Comparison of ENCODE assay signal across 24 mouse cellular contexts in genomic region chr4:150448433-150448832, GRCm38 (mm10).
DNase-seq lines count a peak whose midpoint lies in the region; ATAC-seq lines count a peak whose summit lies in the region.
"Had no signal": no experiment of that assay in that cellular context is flagged by ENCODE, and none has a peak within 500 bp of the region (broad histone marks: within the 10 kb centered on the region; RNA-seq: fewer than 3 reads in every experiment).

No protein-coding gene starts in this region.

- H3K9ac ChIP-seq in heart, embryonic 12.5 days = no peak overlapping the region
- H3K9ac ChIP-seq in hindbrain, embryonic 14.5 days = no peak overlapping the region
- no peak overlapping the region for H3K9ac ChIP-seq in liver, embryonic 16.5 days (ENCODE audit: low read depth, low read length)
- H3K9ac ChIP-seq in liver, embryonic 11.5 days (ENCODE audit: low read depth, low read length) = no peak overlapping the region
- H3K9ac ChIP-seq: hindbrain, embryonic 15.5 days; lung, embryonic 14.5 days had no signal

- no peaks in the 10 kb centered on the region for H3K9me3 ChIP-seq in heart, embryonic 12.5 days (replicated peaks)
- H3K9me3 ChIP-seq in hindbrain, embryonic 14.5 days (ENCODE audit: control insufficient read depth, low read length) = no peaks in the 10 kb centered on the region
- H3K9me3 ChIP-seq in hindbrain, embryonic 10.5 days = no peaks in the 10 kb centered on the region
- H3K9me3 ChIP-seq in liver, embryonic 16.5 days (replicated peaks; ENCODE audit: control insufficient read depth, low read length) = no peaks in the 10 kb centered on the region
- no peaks in the 10 kb centered on the region for H3K9me3 ChIP-seq in liver, embryonic 11.5 days (ENCODE audit: control insufficient read depth, low read length)
- H3K9me3 ChIP-seq: forebrain, embryonic 10.5 days; heart, embryonic 10.5 days; hindbrain, embryonic 15.5 days; midbrain, embryonic 10.5 days had no signal

- intact Hi-C loops in heart, postnatal 10 days (cut with DNase I) = loop anchor here (5.0 kb wide), 1 partner anchor 41 kb away; no protein-coding TSS in a partner anchor

- H3K4me3 ChIP-seq in heart, embryonic 12.5 days = no peak overlapping the region
- H3K4me3 ChIP-seq in hindbrain, embryonic 14.5 days (replicated peaks; ENCODE audit: low read length) = no peak overlapping the region
- no peak overlapping the region for H3K4me3 ChIP-seq in hindbrain, embryonic 10.5 days
- H3K4me3 ChIP-seq in liver, embryonic 16.5 days (ENCODE audit: low read depth, low read length) = no peak overlapping the region
- no peak overlapping the region for H3K4me3 ChIP-seq in liver, embryonic 11.5 days (ENCODE audit: low read depth, low read length)
- H3K4me3 ChIP-seq: forebrain, embryonic 10.5 days; heart, embryonic 10.5 days; hindbrain, embryonic 15.5 days; layer of hippocampus, adult 2 months; midbrain, embryonic 10.5 days had no signal

- WGBS in heart, embryonic 12.5 days = 48% methylated on average over 1 of the region's 1 CpGs
- WGBS in hindbrain, embryonic 14.5 days = 79% methylated on average over 1 of the region's 1 CpGs
- 87% methylated on average over 1 of the region's 1 CpGs for WGBS in hindbrain, embryonic 10.5 days
- WGBS in liver, embryonic 16.5 days (ENCODE audit: insufficient replicate concordance) = 26% methylated on average over 1 of the region's 1 CpGs
- WGBS in liver, embryonic 11.5 days = 30% methylated on average over 1 of the region's 1 CpGs

- peaks cover 83% of the 10 kb centered on the region for H3K4me1 ChIP-seq in heart, embryonic 12.5 days (replicated peaks)
- H3K4me1 ChIP-seq in hindbrain, embryonic 14.5 days (replicated peaks; ENCODE audit: control insufficient read depth, insufficient read depth, low read length) = peaks cover 58% of the 10 kb centered on the region
- peaks cover 55% of the 10 kb centered on the region for H3K4me1 ChIP-seq in hindbrain, embryonic 10.5 days (replicated peaks)
- H3K4me1 ChIP-seq in liver, embryonic 16.5 days (ENCODE audit: control insufficient read depth, low read depth, low read length) = peaks cover 14% of the 10 kb centered on the region
- H3K4me1 ChIP-seq in liver, embryonic 11.5 days (replicated peaks; ENCODE audit: control insufficient read depth, insufficient read depth, low read length) = peaks cover 46% of the 10 kb centered on the region

- ATAC-seq in heart, embryonic 12.5 days (ENCODE audit: insufficient number of reproducible peaks, low FRiP score) = no peak
- no peak for ATAC-seq in hindbrain, embryonic 14.5 days (ENCODE audit: low FRiP score)
- ATAC-seq in liver, embryonic 16.5 days (ENCODE audit: low read depth) = no peak
- no peak for ATAC-seq in liver, embryonic 11.5 days (replicated peaks; ENCODE audit: low FRiP score)
- peak; percentile 50 for ATAC-seq in megakaryocyte progenitor cell, adult 5-6 weeks (replicated peaks; ENCODE audit: poor library complexity)
- ATAC-seq: intestine, embryonic 16.5 days; Patski had no signal

- H3K27me3 ChIP-seq in heart, embryonic 12.5 days (replicated peaks) = no peaks in the 10 kb centered on the region
- H3K27me3 ChIP-seq in hindbrain, embryonic 14.5 days (ENCODE audit: control insufficient read depth, insufficient read depth, low read length) = no peaks in the 10 kb centered on the region
- no peaks in the 10 kb centered on the region for H3K27me3 ChIP-seq in hindbrain, embryonic 10.5 days (ENCODE audit: insufficient read depth, poor library complexity, severe bottlenecking)
- no peaks in the 10 kb centered on the region for H3K27me3 ChIP-seq in liver, embryonic 16.5 days (ENCODE audit: control insufficient read depth, insufficient read depth, low read depth, low read length)
- H3K27me3 ChIP-seq in liver, embryonic 11.5 days (replicated peaks; ENCODE audit: control insufficient read depth, insufficient read depth, low read length) = no peaks in the 10 kb centered on the region
- H3K27me3 ChIP-seq: hindbrain, embryonic 15.5 days; Patski had no signal

- no peaks in the 10 kb centered on the region for H3K36me3 ChIP-seq in heart, embryonic 12.5 days
- no peaks in the 10 kb centered on the region for H3K36me3 ChIP-seq in hindbrain, embryonic 14.5 days (replicated peaks; ENCODE audit: control insufficient read depth, insufficient read depth)
- peaks cover 3% of the 10 kb centered on the region; the same call in 1 of the 2 replicates for H3K36me3 ChIP-seq in hindbrain, embryonic 10.5 days
- no peaks in the 10 kb centered on the region for H3K36me3 ChIP-seq in liver, embryonic 16.5 days (ENCODE audit: control insufficient read depth, insufficient read depth)
- H3K36me3 ChIP-seq in liver, embryonic 11.5 days (ENCODE audit: control insufficient read depth, insufficient read depth, low read length) = no peaks in the 10 kb centered on the region
- H3K36me3 ChIP-seq: hindbrain, embryonic 15.5 days; midbrain, embryonic 10.5 days had no signal

- DNase-seq in heart, postnatal 10 days = no peak
- no peak for DNase-seq in hindbrain, embryonic 14.5 days (ENCODE audit: low spot score)
- DNase-seq in hindbrain, embryonic 10.5 days (ENCODE audit: low spot score) = no peak
- no peak for DNase-seq in liver, embryonic 11.5 days (ENCODE audit: low spot score)
- no peak for DNase-seq in kidney, adult 11 months
- DNase-seq: adrenal gland, postnatal 36 days; cerebellum, adult 11 months; cerebellum, postnatal 14 days; gastrocnemius, postnatal 36 days; kidney, postnatal 25 days; lung, embryonic 14.5 days; lung, postnatal 4 days; thymus, adult 2 months; thymus, postnatal 4 days had no signal

- peak overlapping the region; percentile 69; the same call in 1 of the 2 replicates for H3K27ac ChIP-seq in heart, embryonic 12.5 days (ENCODE audit: poor library complexity, severe bottlenecking)
- peak overlapping the region; percentile 28; the same call in 1 of the 2 replicates for H3K27ac ChIP-seq in hindbrain, embryonic 14.5 days
- H3K27ac ChIP-seq in hindbrain, embryonic 10.5 days = no peak overlapping the region
- peak overlapping the region; percentile 9; the same call in 1 of the 2 replicates for H3K27ac ChIP-seq in liver, embryonic 16.5 days (ENCODE audit: low read length)
- H3K27ac ChIP-seq in liver, embryonic 11.5 days (ENCODE audit: low read depth, low read length) = no peak overlapping the region; the same call in 1 of the 2 replicates
- H3K27ac ChIP-seq: hindbrain, embryonic 15.5 days; layer of hippocampus, adult 2 months; midbrain, embryonic 10.5 days had no signal

- H3K4me2 ChIP-seq in heart, embryonic 12.5 days = no peak overlapping the region
- no peak overlapping the region for H3K4me2 ChIP-seq in hindbrain, embryonic 14.5 days (replicated peaks)
- H3K4me2 ChIP-seq in liver, embryonic 16.5 days (ENCODE audit: low read depth, low read length) = no peak overlapping the region
- H3K4me2 ChIP-seq in liver, embryonic 11.5 days = no peak overlapping the region
- H3K4me2 ChIP-seq: hindbrain, embryonic 15.5 days; lung, embryonic 14.5 days had no signal

Comparison
In these comparisons a context has a peak if more than half of its experiments do, and no peak if none do; other contexts are left out.
1. H3K27ac ChIP-seq: peak in heart, embryonic 12.5 days (single experiment), hindbrain, embryonic 14.5 days (single experiment) and liver, embryonic 16.5 days (single experiment); none in hindbrain, embryonic 10.5 days (single experiment) and liver, embryonic 11.5 days (single experiment).